Mouse (Mus musculus): ENCODE results near the gene Zfp646. TPM values are rescaled to one million over a fixed set of nuclear protein-coding genes. Genes with fewer than 3 reads are reported as not detected.
"Not testable (repeated sequence)": the region's sequence is repeated elsewhere in the genome, so short reads cannot be mapped to it uniquely, and the experiment has no call there.

The Zfp646 gene
- total and polyA plus RNA-seq, 3 experiments, result 36.7 to 58.5 (median 45.0) TPM

GRCm38 (mm10) chr7:127887191-127887590 is 11.2 kb downstream of the Zfp646 start:
- H3K27me3 ChIP-seq (ENCODE audit: insufficient read depth, low read length), result no peaks in the 10 kb centered on the region
- peaks cover 99% of the 10 kb centered on the region for H3K36me3 ChIP-seq (replicated peaks)
- H3K4me1 ChIP-seq (ENCODE audit: insufficient read depth, low read depth, low read length), result peaks cover 70% of the 10 kb centered on the region
- ATAC-seq (ENCODE audit: extremely low read depth, insufficient number of reproducible peaks, low FRiP score, poor library complexity, severe bottlenecking), result no peak
- no peak for DNase-seq (ENCODE audit: low spot score)
- TF ChIP-seq GATA2 (IDR thresholded peaks at IDR 0.05; ENCODE audit: borderline replicate concordance, low read depth, low read length) (no peak), TAL1 (conservative IDR thresholded peaks at IDR 0.05; ENCODE audit: low read depth, low read length) (no peak), POLR2AphosphoS5 (IDR thresholded peaks at IDR 0.05; ENCODE audit: insufficient replicate concordance, low read depth, low read length) (no peak), GATA1 (IDR thresholded peaks at IDR 0.05; ENCODE audit: borderline replicate concordance, low read length) (no peak), CTCF (IDR thresholded peaks at IDR 0.05; ENCODE audit: low read depth, low read length) (no peak)
- no peaks in the 10 kb centered on the region for H3K9me3 ChIP-seq (replicated peaks)
- no peak overlapping the region for H3K4me3 ChIP-seq (ENCODE audit: low read depth, low read length)

GRCm38 (mm10) chr7:127887781-127888180 is 11.8 kb downstream of the Zfp646 start:
- Histone ChIP-seq H3K36me3 (replicated peaks) (peaks cover 99% of the 10 kb centered on the region), H3K9me3 (replicated peaks) (no peaks in the 10 kb centered on the region), H3K4me1 (ENCODE audit: insufficient read depth, low read depth, low read length) (peaks cover 64% of the 10 kb centered on the region), H3K27me3 (ENCODE audit: insufficient read depth, low read length) (no peaks in the 10 kb centered on the region), H3K4me3 (ENCODE audit: low read depth, low read length) (no peak overlapping the region)
- ATAC-seq (ENCODE audit: extremely low read depth, insufficient number of reproducible peaks, low FRiP score, poor library complexity, severe bottlenecking) (no peak), DNase-seq (ENCODE audit: low spot score) (no peak)
- TF ChIP-seq GATA1 (IDR thresholded peaks at IDR 0.05; ENCODE audit: borderline replicate concordance, low read length) (no peak), TAL1 (conservative IDR thresholded peaks at IDR 0.05; ENCODE audit: low read depth, low read length) (no peak), GATA2 (IDR thresholded peaks at IDR 0.05; ENCODE audit: borderline replicate concordance, low read depth, low read length) (no peak), CTCF (IDR thresholded peaks at IDR 0.05; ENCODE audit: low read depth, low read length) (no peak)

GRCm38 (mm10) chr7:127888821-127889220 is 12.8 kb downstream of the Zfp646 start:
- Histone ChIP-seq H3K36me3 (replicated peaks) (peaks cover 99% of the 10 kb centered on the region), H3K27me3 (ENCODE audit: insufficient read depth, low read length) (no peaks in the 10 kb centered on the region), H3K9me3 (replicated peaks) (no peaks in the 10 kb centered on the region), H3K4me3 (ENCODE audit: low read depth, low read length) (no peak overlapping the region), H3K4me1 (ENCODE audit: insufficient read depth, low read depth, low read length) (peaks cover 54% of the 10 kb centered on the region)
- no peak for DNase-seq (ENCODE audit: low spot score)
- TF ChIP-seq CTCF (IDR thresholded peaks at IDR 0.05; ENCODE audit: low read depth, low read length), result no peak
- no peak for TF ChIP-seq POLR2AphosphoS5 (IDR thresholded peaks at IDR 0.05; ENCODE audit: insufficient replicate concordance, low read depth, low read length)
- TF ChIP-seq TAL1 (conservative IDR thresholded peaks at IDR 0.05; ENCODE audit: low read depth, low read length), result no peak
- no peak for TF ChIP-seq GATA2 (IDR thresholded peaks at IDR 0.05; ENCODE audit: borderline replicate concordance, low read depth, low read length)
- no peak for TF ChIP-seq GATA1 (IDR thresholded peaks at IDR 0.05; ENCODE audit: borderline replicate concordance, low read length)
- no peak for ATAC-seq (ENCODE audit: extremely low read depth, insufficient number of reproducible peaks, low FRiP score, poor library complexity, severe bottlenecking)

DNA sequence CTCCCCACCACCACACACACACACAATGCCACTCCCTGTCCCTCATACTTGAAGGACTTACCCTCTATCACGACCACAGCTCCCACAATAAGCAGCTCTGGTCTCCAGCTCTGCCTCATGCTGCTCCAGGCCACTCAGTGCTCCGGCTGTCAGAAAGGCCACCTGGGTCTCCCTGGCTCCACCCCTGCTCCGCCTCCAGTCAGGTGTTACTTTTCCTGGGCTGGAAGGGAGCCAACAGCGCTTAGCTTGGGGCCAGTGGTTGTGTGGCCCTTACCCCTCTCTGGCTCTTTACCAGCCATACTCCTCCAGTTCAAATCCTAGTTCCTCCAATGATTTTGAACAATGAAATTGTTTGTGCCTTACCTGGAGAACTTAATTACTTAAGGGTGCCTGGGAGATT is 14.8 kb downstream of the Zfp646 start, which contains the start of gene Prss53:
Gene Prss53, minus strand, starts transcription at position 173 of the 400 bp plus-strand sequence.
- H3K27me3 ChIP-seq (ENCODE audit: insufficient read depth, low read length), result no peaks in the 10 kb centered on the region
- TF ChIP-seq POLR2AphosphoS5 (IDR thresholded peaks at IDR 0.05; ENCODE audit: insufficient replicate concordance, low read depth, low read length), result no peak
- TF ChIP-seq GATA1 (IDR thresholded peaks at IDR 0.05; ENCODE audit: borderline replicate concordance, low read length), result no peak
- TF ChIP-seq TAL1 (conservative IDR thresholded peaks at IDR 0.05; ENCODE audit: low read depth, low read length), result no peak
- TF ChIP-seq CTCF (IDR thresholded peaks at IDR 0.05; ENCODE audit: low read depth, low read length), result no peak
- TF ChIP-seq GATA2 (IDR thresholded peaks at IDR 0.05; ENCODE audit: borderline replicate concordance, low read depth, low read length), result no peak
- H3K4me1 ChIP-seq (ENCODE audit: insufficient read depth, low read depth, low read length), result peaks cover 54% of the 10 kb centered on the region
- no peak within 1 kb of the TSS for H3K4me3 ChIP-seq (ENCODE audit: low read depth, low read length)
- ATAC-seq (ENCODE audit: extremely low read depth, insufficient number of reproducible peaks, low FRiP score, poor library complexity, severe bottlenecking), result no peak
- no peak for DNase-seq (ENCODE audit: low spot score)
- H3K36me3 ChIP-seq (replicated peaks), result peaks cover 87% of the 10 kb centered on the region
- H3K9me3 ChIP-seq (replicated peaks), result no peaks in the 10 kb centered on the region

DNA sequence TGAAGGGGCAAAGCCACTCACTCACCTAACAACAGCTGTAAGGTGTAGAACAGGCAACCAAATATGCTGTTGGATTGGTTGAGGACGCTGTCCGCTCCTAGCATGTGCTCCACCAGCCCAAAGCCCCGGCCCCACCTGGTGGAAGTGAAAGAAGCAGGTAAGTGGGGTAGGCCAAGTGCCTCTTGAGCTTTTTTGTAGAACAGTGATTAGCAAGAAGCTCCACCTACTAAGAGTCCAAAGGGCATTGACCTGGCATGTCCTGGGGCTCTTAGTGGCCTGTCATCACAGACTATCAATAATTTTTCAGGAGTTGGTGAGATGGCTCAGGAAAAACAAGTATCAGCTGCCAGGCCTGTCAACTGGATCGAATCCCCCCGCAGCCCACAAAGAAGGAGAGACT is 18.5 kb downstream of the Zfp646 start:
- DNase-seq (ENCODE audit: low spot score) (no peak), ATAC-seq (ENCODE audit: extremely low read depth, insufficient number of reproducible peaks, low FRiP score, poor library complexity, severe bottlenecking) (no peak)
- Histone ChIP-seq H3K27me3 (ENCODE audit: insufficient read depth, low read length) (no peaks in the 10 kb centered on the region), H3K36me3 (replicated peaks) (peaks cover 50% of the 10 kb centered on the region), H3K9me3 (replicated peaks) (no peaks in the 10 kb centered on the region), H3K4me1 (ENCODE audit: insufficient read depth, low read depth, low read length) (peaks cover 50% of the 10 kb centered on the region), H3K4me3 (ENCODE audit: low read depth, low read length) (peak overlapping the region; percentile 78; the same call in 1 of the 2 replicates)
- TF ChIP-seq GATA1 (IDR thresholded peaks at IDR 0.05; ENCODE audit: borderline replicate concordance, low read length) (no peak), CTCF (IDR thresholded peaks at IDR 0.05; ENCODE audit: low read depth, low read length) (no peak), TAL1 (conservative IDR thresholded peaks at IDR 0.05; ENCODE audit: low read depth, low read length) (no peak), GATA2 (IDR thresholded peaks at IDR 0.05; ENCODE audit: borderline replicate concordance, low read depth, low read length) (no peak), POLR2AphosphoS5 (IDR thresholded peaks at IDR 0.05; ENCODE audit: insufficient replicate concordance, low read depth, low read length) (no peak)

- ATAC-seq (ENCODE audit: extremely low read depth, insufficient number of reproducible peaks, low FRiP score, poor library complexity, severe bottlenecking) (peak; percentile 98), DNase-seq (ENCODE audit: low spot score) (peak; percentile 95)
- peak within 1 kb of the TSS; percentile 78 for H3K4me3 ChIP-seq (ENCODE audit: low read depth, low read length)
- H3K9me3 ChIP-seq (replicated peaks), result no peaks in the 10 kb centered on the region
- no peaks in the 10 kb centered on the region for H3K27me3 ChIP-seq (ENCODE audit: insufficient read depth, low read length)
- TF ChIP-seq GATA1 (IDR thresholded peaks at IDR 0.05; ENCODE audit: borderline replicate concordance, low read length), result no peak
- peaks cover 40% of the 10 kb centered on the region for H3K36me3 ChIP-seq (replicated peaks)
- H3K4me1 ChIP-seq (ENCODE audit: insufficient read depth, low read depth, low read length), result peaks cover 54% of the 10 kb centered on the region
These were observed 19.4 kb downstream of the Zfp646 start, which contains the start of the genes Gm21974 and Vkorc1 for GRCm38 (mm10) chr7:127895442-127895841. Gene Gm21974 (minus strand): TSS chr7:127895454. Gene Vkorc1 (minus strand): TSS chr7:127895617.

DNA sequence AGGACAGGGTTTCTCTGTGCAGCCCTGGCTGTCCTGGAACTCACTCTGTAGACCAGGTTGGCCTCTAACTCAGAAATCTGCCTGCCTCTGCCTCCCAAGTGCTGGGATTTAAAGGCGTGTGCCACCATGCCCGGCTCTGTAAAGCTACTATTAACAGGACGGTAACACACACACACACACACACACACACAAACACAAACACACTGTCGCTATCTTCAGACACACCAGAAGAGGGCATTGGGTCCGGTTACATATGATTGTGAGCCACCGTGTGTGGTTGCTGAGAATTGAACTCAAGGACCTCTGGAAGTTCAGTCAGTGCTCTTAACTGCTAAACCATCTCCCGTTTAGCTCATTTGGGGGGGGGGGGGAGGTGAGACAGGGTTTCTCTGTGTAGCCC is 19.9 kb downstream of the Zfp646 start:
- peaks cover 59% of the 10 kb centered on the region for H3K4me1 ChIP-seq (ENCODE audit: insufficient read depth, low read depth, low read length)
- ATAC-seq (ENCODE audit: extremely low read depth, insufficient number of reproducible peaks, low FRiP score, poor library complexity, severe bottlenecking); H3K27me3 ChIP-seq (ENCODE audit: insufficient read depth, low read length); DNase-seq (ENCODE audit: low spot score); H3K9me3 ChIP-seq (replicated peaks): not testable (repeated sequence)
- H3K36me3 ChIP-seq (replicated peaks), result peaks cover 36% of the 10 kb centered on the region
- peak overlapping the region; percentile 78; the same call in 1 of the 2 replicates for H3K4me3 ChIP-seq (ENCODE audit: low read depth, low read length)

All from G1E (cell line).